Mouse (Mus musculus) small intestine, adult 2 months (tissue): ENCODE measurements at regions not wholly inside any gene's neighbourhood (a gene's known extent, or its start where the extent isn't known, plus 50 kb on each side); places are given as distances from the start of the nearest gene placed in this dataset.

Experiments
- H3K27ac ChIP-seq: fragments of 200-500 bp; 2 replicates; pipeline ENCODE4 v1.5.1; 2012; ENCODE audit warnings: low read depth, low read length, control low read depth, inconsistent platforms; ENCODE audit not compliant: insufficient read depth
- H3K27me3 ChIP-seq: fragments of 200-500 bp; 2 replicates; pipeline ENCODE4 v1.6.1; 2012; ENCODE audit warnings: mild to moderate bottlenecking, moderate library complexity, low read length, inconsistent platforms; ENCODE audit not compliant: control insufficient read depth, insufficient read depth
- H3K36me3 ChIP-seq: fragments of 200-500 bp; 2 replicates; pipeline ENCODE4 v1.6.1; 2012; ENCODE audit warnings: mild to moderate bottlenecking, low read length, control low read depth, inconsistent platforms; ENCODE audit not compliant: control insufficient read depth, insufficient read depth
- H3K4me1 ChIP-seq: fragments of 200-500 bp; 2 replicates; pipeline ENCODE4 v1.6.1; 2012; ENCODE audit warnings: low read length, inconsistent platforms, mixed read lengths; ENCODE audit not compliant: control insufficient read depth, insufficient read depth, insufficient read length
- H3K4me3 ChIP-seq: fragments of 200-500 bp; 2 replicates; pipeline ENCODE4 v1.5.1; 2012; ENCODE audit warnings: low read depth, mild to moderate bottlenecking, control low read depth, inconsistent platforms, low read length, moderate library complexity
- CTCF ChIP-seq: fragments of 200-500 bp; IDR thresholded peaks from 2 replicates; pipeline ENCODE4 v1.5.1; 2012; ENCODE audit warnings: low read depth, mild to moderate bottlenecking, control low read depth, inconsistent platforms, low read length, moderate library complexity, mixed read lengths; ENCODE audit not compliant: insufficient replicate concordance, insufficient read length; ENCODE audit errors: extremely low read depth
- POLR2A ChIP-seq: fragments of 200-500 bp; IDR thresholded peaks from 2 replicates; pipeline ENCODE4 v1.6.1; 2012; ENCODE audit warnings: low read depth, mild to moderate bottlenecking, control low read depth, inconsistent platforms, low read length, moderate library complexity
- WGBS: fragments of 180-500 bp; shearing (Covaris S2); methylation state at CpG from one replicate; pipeline ENCODE4 v1.1.7; 2018; 5-methylcytosine and 5-hydroxymethylcytosine counted together

- H3K4me1 ChIP-seq, result no peaks in the 10 kb centered on the region; the same call in 1 of the 2 replicates
- H3K36me3 ChIP-seq, result no peaks in the 10 kb centered on the region
- H3K4me3 ChIP-seq, result no peak overlapping the region
- 41% methylated on average over 7 of the region's 7 CpGs for WGBS
- no peak overlapping the region for H3K27ac ChIP-seq
- TF ChIP-seq CTCF, result no peak
- TF ChIP-seq POLR2A, result no peak
- no peaks in the 10 kb centered on the region for H3K27me3 ChIP-seq
These were observed 80.5 kb upstream of the Ralgps2 start for GRCm38 (mm10) chr1:157019892-157020291.

GRCm38 (mm10) chr1:157018726-157019125 lies 79.3 kb upstream of the Ralgps2 start:
- no peak overlapping the region for H3K4me3 ChIP-seq
- H3K4me1 ChIP-seq, result no peaks in the 10 kb centered on the region; the same call in 1 of the 2 replicates
- WGBS, result 90% methylated on average over 2 of the region's 2 CpGs
- H3K36me3 ChIP-seq, result no peaks in the 10 kb centered on the region
- no peaks in the 10 kb centered on the region for H3K27me3 ChIP-seq
- TF ChIP-seq CTCF, result no peak
- no peak for TF ChIP-seq POLR2A
- H3K27ac ChIP-seq, result no peak overlapping the region

- TF ChIP-seq POLR2A, result no peak
- no peak for TF ChIP-seq CTCF
- no peaks in the 10 kb centered on the region for H3K27me3 ChIP-seq
- H3K36me3 ChIP-seq, result no peaks in the 10 kb centered on the region
- H3K4me1 ChIP-seq, result no peaks in the 10 kb centered on the region; the same call in 1 of the 2 replicates
- 78% methylated on average over 13 of the region's 13 CpGs for WGBS
- H3K27ac ChIP-seq, result peak overlapping the region; percentile 26; the same call in 1 of the 2 replicates
- no peak overlapping the region for H3K4me3 ChIP-seq
These were observed 78.0 kb upstream of the Ralgps2 start for GRCm38 (mm10) chr1:157017198-157017994.

GRCm38 (mm10) chr1:157016625-157017024 lies 77.2 kb upstream of the Ralgps2 start:
- Histone ChIP-seq H3K27ac (0 out of 2 replicates have a peak overlapping the region, but pooled peaks have one; percentile 1), H3K36me3 (no peaks in the 10 kb centered on the region), H3K4me3 (no peak overlapping the region), H3K4me1 (no peaks in the 10 kb centered on the region; the same call in 1 of the 2 replicates), H3K27me3 (no peaks in the 10 kb centered on the region)
- TF ChIP-seq POLR2A (no peak), CTCF (no peak)
- WGBS, result 82% methylated on average over 8 of the region's 8 CpGs

GRCm38 (mm10) chr1:157014532-157015497 lies 75.4 kb upstream of the Ralgps2 start:
- Histone ChIP-seq H3K4me1 (no peaks in the 10 kb centered on the region; the same call in 1 of the 2 replicates), H3K27ac (peak overlapping the region; percentile 51), H3K27me3 (no peaks in the 10 kb centered on the region), H3K4me3 (no peak overlapping the region), H3K36me3 (no peaks in the 10 kb centered on the region)
- 80% methylated on average over 17 of the region's 17 CpGs for WGBS
- TF ChIP-seq CTCF, result no peak
- TF ChIP-seq POLR2A, result no peak

GRCm38 (mm10) chr1:157013669-157014048 lies 74.2 kb upstream of the Ralgps2 start:
- 80% methylated on average over 7 of the region's 7 CpGs for WGBS

More at GRCm38 (mm10) chr1:157013669-157014048, 74.2 kb upstream of the Ralgps2 start:
- no peak for TF ChIP-seq CTCF
- no peak for TF ChIP-seq POLR2A
- H3K27ac ChIP-seq, result peak overlapping the region; percentile 27; the same call in 1 of the 2 replicates
- no peak overlapping the region for H3K4me3 ChIP-seq
- H3K4me1 ChIP-seq, result peaks cover 3% of the 10 kb centered on the region; the same call in 1 of the 2 replicates
- no peaks in the 10 kb centered on the region for H3K27me3 ChIP-seq
- no peaks in the 10 kb centered on the region for H3K36me3 ChIP-seq
